Mouse (Mus musculus) bone marrow, adult 2 months (tissue): Measurements from ENCODE around the gene Cyp27a1.

Source experiments
- CTCF ChIP-seq: fragments of 200-500 bp; IDR thresholded peaks from 2 replicates; pipeline ENCODE4 v1.5.1; 2011; ENCODE audit warnings: low read length, control low read depth; ENCODE audit not compliant: control insufficient read depth, insufficient read depth
- POLR2A ChIP-seq: fragments of 200-500 bp; IDR thresholded peaks from 2 replicates; pipeline ENCODE4 v1.6.1; 2011; ENCODE audit warnings: low read depth, mild to moderate bottlenecking, control low read depth, low read length, borderline replicate concordance; ENCODE audit not compliant: control insufficient read depth

- no peak for TF ChIP-seq CTCF
- TF ChIP-seq POLR2A, result no peak
Observed at GRCm38 (mm10) chr1:74752833-74753232, 39.5 kb downstream of the Cyp27a1 start.
